Mouse (Mus musculus) bone marrow, adult 2 months (tissue): ENCODE measurements around the gene Mocs1. TPM values are rescaled to one million over a fixed set of nuclear protein-coding genes. Genes with fewer than 3 reads are reported as not detected.

Experiments used
- H3K27ac ChIP-seq: fragments of 200-500 bp; 2 replicates; pipeline ENCODE4 v1.5.1; 2012; ENCODE audit warnings: low read depth, mild to moderate bottlenecking, control low read depth, inconsistent platforms, low read length; ENCODE audit not compliant: control insufficient read depth, poor library complexity, insufficient read depth
- H3K4me1 ChIP-seq: fragments of 200-500 bp; 2 replicates; pipeline ENCODE4 v1.6.1; 2011; ENCODE audit warnings: low read length; ENCODE audit not compliant: control insufficient read depth, insufficient read depth
- H3K4me3 ChIP-seq: fragments of 200-500 bp; replicated peaks from 2 replicates; pipeline ENCODE3; 2011; ENCODE audit warnings: mild to moderate bottlenecking, low read depth, low read length, control low read depth; ENCODE audit not compliant: control insufficient read depth
- CTCF ChIP-seq: fragments of 200-500 bp; IDR thresholded peaks from 2 replicates; pipeline ENCODE4 v1.5.1; 2011; ENCODE audit warnings: low read length, control low read depth; ENCODE audit not compliant: control insufficient read depth, insufficient read depth
- POLR2A ChIP-seq: fragments of 200-500 bp; IDR thresholded peaks from 2 replicates; pipeline ENCODE4 v1.6.1; 2011; ENCODE audit warnings: low read depth, mild to moderate bottlenecking, control low read depth, low read length, borderline replicate concordance; ENCODE audit not compliant: control insufficient read depth
- WGBS: fragments of 180-500 bp; shearing (Covaris S2); methylation state at CpG from one replicate; pipeline ENCODE4 v1.1.7; 2018; 5-methylcytosine and 5-hydroxymethylcytosine counted together
- polyA plus RNA-seq: library from polyadenylated mRNA; stranded (reverse); fragments of >200 nt; gene quantifications from 2 replicates; pipeline ENCODE4 v1.2.4, GENCODE M21; 2011; ENCODE audit warnings: low replicate concordance; ENCODE audit not compliant: missing spikeins, insufficient read depth, insufficient read length

The Mocs1 gene
- polyA plus RNA-seq, 1 experiment: 129 TPM

DNA sequence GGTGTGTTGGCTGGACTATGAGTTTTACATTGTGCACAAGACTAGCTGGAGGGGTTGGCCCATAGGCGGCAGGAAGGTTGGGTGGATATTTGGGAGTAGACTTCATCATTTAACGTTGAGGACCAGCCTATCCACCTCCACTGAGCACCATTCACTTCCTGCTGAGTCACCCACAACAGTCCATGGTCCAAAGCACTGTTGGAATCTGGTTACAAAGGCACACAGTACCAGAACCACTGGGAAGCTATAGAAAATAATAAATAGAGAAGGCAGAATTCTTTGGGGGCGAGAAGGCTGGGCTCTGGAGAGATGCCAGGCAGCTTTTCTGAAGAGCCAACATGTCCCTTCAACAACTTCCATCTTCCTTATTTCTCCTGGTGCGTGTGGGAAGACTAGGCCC lies 28.2 kb downstream of the Mocs1 start:
- TF ChIP-seq CTCF: no peak
- no peak for TF ChIP-seq POLR2A
- 56% methylated on average over 4 of the region's 4 CpGs for WGBS
- H3K4me3 ChIP-seq: no peak overlapping the region
- no peak overlapping the region; the same call in 1 of the 2 replicates for H3K27ac ChIP-seq
- peaks cover 3% of the 10 kb centered on the region for H3K4me1 ChIP-seq

DNA sequence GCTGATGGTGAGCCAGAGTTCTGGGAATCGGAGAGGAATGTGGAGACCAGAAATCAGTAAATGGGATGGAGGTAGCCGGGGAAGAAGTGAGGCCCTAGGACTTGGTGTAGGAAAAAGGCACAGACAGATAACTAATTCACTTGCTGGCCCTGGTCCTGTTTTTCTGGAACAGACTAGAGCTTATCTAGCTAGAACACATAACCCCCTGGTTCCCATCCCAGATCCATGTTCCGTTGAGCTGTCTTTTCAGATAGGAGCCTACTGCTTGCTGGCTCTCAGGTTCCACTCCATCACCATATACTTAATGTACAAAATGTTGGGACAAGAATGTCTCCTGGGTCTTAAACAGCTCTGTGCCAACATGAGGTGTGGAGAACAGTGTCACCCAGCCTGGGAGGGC lies 29.7 kb downstream of the Mocs1 start:
- peak overlapping the region; percentile 53 for H3K27ac ChIP-seq
- TF ChIP-seq CTCF (no peak), POLR2A (no peak)
- peaks cover 3% of the 10 kb centered on the region for H3K4me1 ChIP-seq
- 65% methylated on average over 3 of the region's 3 CpGs for WGBS
- H3K4me3 ChIP-seq: no peak overlapping the region

DNA sequence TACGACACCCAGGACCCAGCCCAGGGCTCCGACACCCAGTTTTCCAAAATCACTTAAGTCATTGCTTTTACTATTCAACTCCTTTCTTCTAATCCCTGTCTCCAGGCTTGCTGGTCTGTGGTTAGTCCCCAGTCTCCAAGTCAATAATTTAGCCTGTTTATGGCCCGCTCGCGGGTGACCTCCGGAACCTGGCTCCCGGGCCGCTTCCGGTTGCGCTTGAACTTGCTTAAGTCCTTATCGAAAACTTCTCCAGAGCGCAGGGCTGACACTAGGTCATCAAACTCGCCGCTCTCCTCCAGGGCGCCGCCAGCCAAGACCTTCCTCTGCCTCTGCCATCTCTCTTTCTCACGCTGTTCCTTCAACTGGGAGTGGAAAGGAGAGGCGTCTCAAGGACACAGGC lies 30.2 kb downstream of the Mocs1 start:
- TF ChIP-seq POLR2A (no peak), CTCF (no peak)
- peaks cover 3% of the 10 kb centered on the region for H3K4me1 ChIP-seq
- no peak overlapping the region for H3K4me3 ChIP-seq
- 93% methylated on average over 18 of the region's 18 CpGs for WGBS
- peak overlapping the region; percentile 44; the same call in 1 of the 2 replicates for H3K27ac ChIP-seq

DNA sequence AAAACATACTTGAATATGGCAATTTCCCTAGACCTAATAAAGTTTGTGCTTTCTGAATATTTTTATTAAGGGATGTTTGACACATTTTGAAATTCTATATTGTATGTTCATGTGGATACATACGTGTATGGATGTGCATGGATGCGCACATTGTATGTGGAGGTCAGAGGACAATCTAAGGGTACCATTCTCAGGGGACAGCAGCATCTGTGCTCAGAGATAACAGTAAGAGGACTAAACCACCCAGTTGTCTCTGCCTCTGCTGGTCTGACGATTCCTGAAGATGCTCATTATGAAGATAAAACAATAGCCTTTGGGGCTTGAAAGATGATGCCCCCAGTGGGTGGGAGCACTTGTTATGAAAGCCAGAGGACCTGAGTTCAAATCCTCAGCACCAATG lies 36.7 kb downstream of the Mocs1 start:
- TF ChIP-seq POLR2A: no peak
- WGBS: 78% methylated on average over 3 of the region's 3 CpGs

DNA sequence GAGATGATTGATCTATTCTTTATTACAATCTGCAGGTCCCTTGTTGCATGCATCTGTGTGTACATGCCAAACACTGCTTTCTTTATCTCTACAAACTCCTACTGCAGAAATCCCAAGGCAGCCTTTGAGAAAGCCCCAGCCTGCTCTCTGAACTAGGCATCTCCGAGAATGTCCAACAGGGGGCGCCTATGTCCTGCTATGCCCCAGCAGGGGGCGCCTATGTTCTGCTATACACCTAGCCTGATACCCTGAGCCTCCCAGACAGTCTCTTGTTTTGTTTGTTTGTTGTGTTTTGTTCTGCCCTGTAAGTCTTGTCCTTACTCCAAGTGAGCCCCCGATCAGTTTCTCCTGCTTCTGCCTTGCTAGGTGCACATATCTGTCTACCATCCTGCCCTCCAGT lies 40.1 kb downstream of the Mocs1 start:
- no peak overlapping the region for H3K4me3 ChIP-seq
- WGBS: 21% methylated on average over 4 of the region's 4 CpGs
- no peak for TF ChIP-seq POLR2A
- TF ChIP-seq CTCF: peak; percentile 63; the same call in 1 of the 2 replicates
- H3K4me1 ChIP-seq: no peaks in the 10 kb centered on the region; the same call in none of the 2 replicates
- H3K27ac ChIP-seq: no peak overlapping the region

More for the DNA sequence above, 36.7 kb downstream of the Mocs1 start:
- no peaks in the 10 kb centered on the region; the same call in none of the 2 replicates for H3K4me1 ChIP-seq
- H3K27ac ChIP-seq: no peak overlapping the region
- H3K4me3 ChIP-seq: no peak overlapping the region

DNA sequence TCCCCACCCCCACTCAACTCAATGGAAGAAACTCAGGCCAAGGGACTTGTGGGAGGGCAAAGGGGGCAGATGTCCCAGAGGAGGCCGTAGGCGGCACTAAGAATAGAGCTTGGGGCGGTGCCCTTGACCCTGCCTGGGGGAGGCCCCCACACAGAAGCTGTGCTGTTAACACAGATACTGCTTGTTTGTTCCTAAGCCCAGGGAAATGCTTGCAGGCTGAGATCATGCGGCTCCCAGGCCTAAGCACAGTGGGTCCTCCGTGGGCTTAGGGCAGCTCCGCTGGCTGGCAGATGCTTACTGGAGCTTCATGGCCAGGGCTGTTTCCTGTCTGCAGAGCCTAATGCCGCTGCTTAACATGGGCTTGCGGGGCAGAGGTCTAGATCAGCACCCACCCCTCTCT lies 44.5 kb downstream of the Mocs1 start:
- Histone ChIP-seq H3K4me1 (no peaks in the 10 kb centered on the region), H3K4me3 (no peak overlapping the region), H3K27ac (no peak overlapping the region)
- WGBS: 76% methylated on average over 8 of the region's 8 CpGs
- no peak for TF ChIP-seq POLR2A
- TF ChIP-seq CTCF: no peak

DNA sequence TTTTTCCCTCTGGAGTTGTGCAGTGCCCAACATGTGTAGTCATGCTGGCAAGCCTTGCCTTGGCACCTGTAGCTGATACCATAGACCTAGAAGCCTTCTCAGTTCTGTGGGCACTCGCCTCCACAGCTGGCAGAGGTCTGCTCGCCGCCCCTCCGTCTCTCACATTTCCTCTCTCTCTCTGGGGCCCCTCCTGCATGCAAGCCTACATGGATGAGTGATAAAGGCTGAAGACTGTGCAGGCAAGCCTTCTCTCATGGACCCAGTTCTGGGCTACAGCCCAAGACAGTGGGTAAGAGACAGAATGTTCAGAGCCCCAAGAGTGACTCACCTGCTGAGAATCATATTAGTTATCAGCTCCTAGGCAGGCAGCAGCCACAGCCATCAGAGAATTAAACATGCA lies 45.9 kb downstream of the Mocs1 start:
- no peaks in the 10 kb centered on the region for H3K4me1 ChIP-seq
- 72% methylated on average over 4 of the region's 4 CpGs for WGBS
- TF ChIP-seq CTCF: no peak
- TF ChIP-seq POLR2A: no peak

DNA sequence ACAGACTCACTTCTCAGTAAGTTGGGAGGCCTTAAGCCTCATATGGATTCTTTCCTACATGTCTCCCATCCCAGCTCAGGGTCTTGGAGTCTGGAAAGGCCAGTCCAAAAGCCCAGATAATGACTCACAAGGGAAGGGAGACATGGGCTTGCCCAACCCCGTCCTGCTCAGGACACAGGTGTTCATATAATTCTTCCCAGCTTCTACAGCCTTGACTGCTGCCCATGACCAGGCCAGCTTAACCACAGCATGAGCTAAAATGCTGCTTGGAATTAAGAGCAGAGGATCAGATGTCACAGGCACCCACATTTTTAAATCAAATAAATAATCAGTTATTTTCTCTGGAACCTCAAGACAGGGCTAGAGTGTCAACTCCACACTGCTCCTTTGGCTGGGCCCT lies 47.0 kb downstream of the Mocs1 start:
- 67% methylated on average over 1 of the region's 1 CpGs for WGBS
- H3K4me1 ChIP-seq: no peaks in the 10 kb centered on the region
- TF ChIP-seq POLR2A (no peak), CTCF (no peak)
- H3K27ac ChIP-seq: no peak overlapping the region
- no peak overlapping the region for H3K4me3 ChIP-seq

More for the DNA sequence above, 45.9 kb downstream of the Mocs1 start:
- no peak overlapping the region for H3K27ac ChIP-seq
- no peak overlapping the region for H3K4me3 ChIP-seq

DNA sequence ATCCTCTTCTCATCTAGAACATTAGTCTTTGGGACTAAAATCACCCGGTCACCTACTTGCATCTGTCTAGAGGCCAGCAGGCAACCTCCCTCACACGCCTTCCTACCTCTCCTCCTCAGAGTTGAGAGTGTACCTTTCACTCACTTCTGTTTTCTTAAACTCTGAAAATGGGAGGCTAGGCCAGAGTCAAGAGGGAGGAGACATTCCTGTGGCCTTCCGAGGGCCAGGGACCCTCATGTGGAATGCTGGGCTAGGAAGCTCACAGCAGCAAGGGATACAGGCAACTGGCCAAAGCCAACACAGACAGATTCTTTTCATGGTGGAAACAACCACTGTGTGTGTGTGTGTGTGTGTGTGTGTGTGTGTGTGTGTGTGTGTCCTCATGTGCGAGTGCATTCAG lies 49.2 kb downstream of the Mocs1 start:
- no peak overlapping the region for H3K27ac ChIP-seq
- no peak for TF ChIP-seq CTCF
- no peak for TF ChIP-seq POLR2A
- 75% methylated on average over 4 of the region's 4 CpGs for WGBS
- no peak overlapping the region for H3K4me3 ChIP-seq
- no peaks in the 10 kb centered on the region for H3K4me1 ChIP-seq
